Mouse (Mus musculus) gastrocnemius, postnatal 4 days (tissue): ENCODE data around the gene Nxf7. TPM values are rescaled to one million over a fixed set of nuclear protein-coding genes. Genes with fewer than 3 reads are reported as not detected.
A peak's percentile ranks its signal among the peaks of the same experiment; 100 is the strongest.
"Not testable (repeated sequence)": the region's sequence is repeated elsewhere in the genome, so short reads cannot be mapped to it uniquely, and the experiment has no call there.

ENCODE experiments used
- DNase-seq, 2 experiments: peaks; one replicate each; pipeline ENCODE4 v3.0.0; 2021 to 2022; ENCODE audit warnings: low spot score in 2 of 2, mixed read lengths in 2 of 2
- long read RNA-seq, 2 experiments: library from polyadenylated mRNA; stranded (forward); transcript quantifications; one replicate each; pipeline ENCODE4 v2.0.0; 2021
- total RNA-seq, 2 experiments: library from RNA; stranded (reverse); gene quantifications; 2 replicates each; pipeline ENCODE4 v1.2.3; 2021

Gene Nxf7
- under 1 TPM in 1 of 2 experiments, not detected in 1; 0.67 TPM for total RNA-seq
- long read RNA-seq, experiment 1, result 0 reads
- long read RNA-seq, experiment 2, result 0 reads

DNA sequence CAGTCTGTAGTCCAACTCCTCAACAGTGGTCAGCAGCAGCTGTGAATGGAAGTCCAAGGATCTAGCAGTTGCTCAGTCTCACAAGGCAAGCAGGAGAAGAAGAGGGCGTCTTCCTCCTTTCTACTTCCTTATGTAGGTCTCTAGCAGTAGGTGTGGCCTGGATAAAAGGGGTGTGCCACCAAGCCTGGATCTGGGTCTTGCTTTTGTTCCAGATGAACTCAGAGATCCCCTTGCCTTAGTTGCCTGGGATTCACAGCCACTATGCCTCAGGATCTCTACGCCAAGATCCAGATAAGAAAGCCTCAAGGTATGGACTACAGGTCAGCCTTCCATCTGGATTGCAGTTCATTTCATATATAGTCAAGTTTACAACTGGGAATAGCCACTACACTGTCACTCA, at the start of gene Nxf7:
Gene Nxf7, minus strand, starts transcription at position 101 of the 400 bp plus-strand sequence.
- no peak for DNase-seq

DNA sequence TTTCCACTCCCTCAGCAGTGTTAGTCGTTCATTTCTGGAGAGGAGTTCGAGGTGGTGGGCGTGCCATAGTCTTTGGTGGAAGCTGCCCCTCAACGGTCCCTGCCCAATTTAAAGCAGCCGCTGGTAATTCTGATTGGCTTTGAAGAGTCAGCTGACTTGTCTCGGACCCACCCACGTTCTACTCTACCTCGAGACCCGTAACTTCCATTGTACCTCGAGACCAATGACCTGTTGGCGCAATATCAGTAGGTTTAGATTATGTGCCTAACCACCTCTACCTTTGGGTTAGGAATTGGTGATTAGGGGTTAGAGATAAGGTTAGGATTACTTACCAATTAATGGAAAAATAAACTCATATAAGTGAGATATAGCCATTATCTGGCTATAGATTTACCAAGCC, 29.0 kb upstream of the Nxf7 start, which contains the start of gene Prame:
Gene Prame, minus strand, starts transcription at position 101 of the 400 bp plus-strand sequence.
- DNase-seq, result no peak

DNA sequence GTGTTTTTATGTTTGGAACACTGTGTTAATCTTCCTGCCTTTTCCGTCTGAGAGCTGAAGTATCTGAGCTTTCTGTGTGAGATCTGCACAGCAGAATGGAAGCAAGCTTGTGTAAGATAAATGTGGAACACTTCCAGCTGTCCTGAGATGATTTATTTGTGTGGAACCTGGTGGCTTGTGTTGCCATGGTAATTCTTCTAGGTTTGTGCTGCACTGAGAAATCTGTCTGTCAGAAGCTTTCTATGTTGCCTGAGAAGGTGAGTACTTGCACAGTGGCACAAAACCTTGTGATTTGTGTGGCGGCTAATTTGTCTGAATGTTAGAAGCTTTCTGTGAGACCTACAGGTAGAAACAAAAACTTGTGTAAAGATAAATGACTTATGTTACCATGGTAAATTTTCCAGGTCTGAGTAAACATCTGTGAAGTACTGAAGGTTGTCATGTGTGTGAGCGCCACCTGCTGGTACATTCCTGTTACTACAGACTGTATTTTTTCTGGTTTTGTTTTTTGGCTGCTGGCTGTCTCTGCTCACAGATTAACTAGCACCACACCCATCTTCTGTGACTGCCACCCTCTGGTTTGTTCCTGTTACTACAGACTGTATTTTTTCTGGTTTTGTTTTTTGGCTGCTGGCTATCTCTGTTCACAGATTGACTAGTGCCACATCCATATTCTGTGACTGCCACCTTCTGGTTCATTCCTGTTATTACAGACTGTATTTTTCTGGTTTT, 2.9 kb upstream of the Nxf7 start:
- DNase-seq, result not testable (repeated sequence)

DNA sequence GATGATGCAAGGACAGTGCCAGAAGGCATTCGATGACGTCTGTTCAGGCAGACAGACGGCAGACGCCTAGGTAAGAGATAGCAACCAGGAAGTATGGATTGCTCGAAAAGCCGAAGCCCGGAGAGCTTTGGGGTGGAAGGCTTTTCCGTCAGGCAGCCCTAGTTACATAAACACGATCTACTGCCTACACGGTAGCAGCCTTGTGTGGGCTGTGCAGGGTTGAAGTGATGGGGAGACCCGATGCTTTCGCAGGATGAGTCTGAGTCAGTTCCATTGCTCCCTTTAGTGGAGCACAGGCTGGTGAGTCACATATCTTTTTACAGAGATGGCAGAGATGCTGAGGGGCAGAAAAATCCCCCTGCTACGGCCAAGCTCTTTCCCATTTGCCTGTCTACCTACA, 481 bp downstream of the Nxf7 start:
- no peak for DNase-seq

DNA sequence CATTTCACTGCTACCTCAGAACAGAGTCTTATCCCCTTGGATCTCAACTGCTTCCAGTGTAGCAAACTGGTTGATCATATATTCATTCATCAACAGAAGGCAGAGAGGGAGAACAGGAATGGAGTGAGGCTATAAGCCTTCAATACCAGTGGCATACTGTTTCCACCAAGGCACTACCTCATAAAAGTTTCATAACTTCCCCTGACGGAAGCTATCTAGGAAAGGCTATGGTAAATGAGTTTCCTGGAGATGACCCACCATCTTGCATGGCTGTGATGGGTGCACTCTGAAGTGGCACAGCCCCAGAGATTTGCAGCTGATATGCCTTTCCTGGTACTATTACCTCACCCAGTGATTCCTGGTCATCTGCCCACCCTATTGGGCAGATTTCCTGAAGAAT, 22.2 kb downstream of the Nxf7 start:
- no peak for DNase-seq

DNA sequence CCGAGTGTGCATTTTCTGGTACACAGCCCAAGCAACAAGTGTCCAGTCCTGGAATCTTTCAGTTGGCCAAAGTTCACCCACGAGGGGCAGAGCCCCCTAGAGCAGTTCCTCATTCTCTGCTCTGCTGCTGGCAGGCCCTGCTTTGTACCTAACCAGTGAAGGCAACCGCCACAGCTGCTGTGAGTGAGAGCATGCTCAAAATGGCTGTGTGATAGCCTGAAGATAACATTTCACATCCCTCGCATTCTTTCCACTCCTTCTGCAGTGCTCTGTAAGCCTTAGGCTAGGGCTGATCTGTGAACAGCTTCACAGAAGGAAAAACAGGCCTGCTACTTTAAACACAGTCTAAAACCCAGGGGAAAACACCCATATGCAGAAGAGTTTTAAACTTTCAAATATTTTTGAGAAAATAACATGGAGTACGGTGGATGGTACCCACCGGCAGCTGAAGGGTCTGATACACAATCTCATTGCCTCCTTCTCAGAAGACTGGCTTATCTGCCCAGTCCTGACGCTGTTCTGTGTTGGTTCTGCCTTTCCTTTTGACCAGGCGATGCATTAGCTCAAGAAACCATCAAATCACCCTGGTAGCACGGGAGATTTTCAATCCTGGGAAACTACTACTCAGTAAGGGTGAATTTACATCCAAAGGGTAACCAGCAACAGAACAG, 23.5 kb downstream of the Nxf7 start:
- DNase-seq, result not testable (repeated sequence)

DNA sequence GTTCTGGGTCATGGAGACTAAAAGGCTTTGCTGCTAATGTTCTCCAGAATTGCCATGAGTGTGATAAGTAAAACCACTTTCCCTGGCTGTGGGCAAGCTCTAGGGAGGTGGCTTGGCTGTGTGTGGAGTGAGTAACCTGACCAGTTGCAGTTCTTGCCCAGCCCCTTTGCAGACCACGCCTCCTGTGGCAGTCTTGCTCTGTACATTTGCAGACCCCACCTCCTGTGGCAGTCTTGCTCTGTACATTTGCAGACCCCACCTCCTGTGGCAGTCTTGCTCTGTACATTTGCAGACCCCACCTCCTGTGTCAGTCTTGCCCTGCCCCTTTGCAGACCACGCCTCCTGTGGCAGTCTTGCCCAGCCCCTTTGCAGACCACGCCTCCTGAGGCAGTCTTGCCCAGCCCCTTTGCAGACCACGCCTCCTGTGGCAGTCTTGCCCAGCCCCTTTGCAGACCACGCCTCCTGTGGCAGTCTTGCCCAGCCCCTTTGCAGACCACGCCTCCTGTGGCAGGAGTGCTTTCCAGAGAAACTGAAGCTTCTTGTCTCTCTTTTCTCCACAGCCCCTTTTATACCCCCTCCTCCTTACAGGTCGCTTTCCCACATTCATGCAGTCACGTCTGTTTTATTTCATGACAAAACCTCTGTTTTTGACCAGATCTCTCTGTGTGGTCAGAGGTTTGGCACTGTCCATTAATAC, 24.2 kb downstream of the Nxf7 start:
- DNase-seq, result not testable (repeated sequence)

DNA sequence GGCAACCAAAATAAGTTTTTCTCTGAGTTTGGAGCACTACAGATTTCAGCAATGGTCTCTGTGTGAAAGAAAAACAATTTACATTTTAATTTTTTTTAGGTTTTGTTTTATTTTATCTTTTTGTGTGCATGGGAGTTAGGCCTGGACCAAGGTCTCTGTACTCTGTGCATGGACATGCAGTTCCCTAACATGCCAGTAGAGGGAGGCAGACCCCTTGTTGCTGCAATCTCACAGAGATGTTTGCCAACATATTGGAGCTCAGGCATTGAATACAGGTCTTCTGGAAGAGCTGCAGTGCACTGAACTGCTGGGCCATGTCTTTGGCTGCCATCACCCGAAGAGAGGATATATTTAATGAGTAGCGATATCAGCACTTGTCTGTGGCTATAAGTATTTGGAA, 29.1 kb downstream of the Nxf7 start:
- DNase-seq, result peak in 1 of 2 experiments; percentile 43

DNA sequence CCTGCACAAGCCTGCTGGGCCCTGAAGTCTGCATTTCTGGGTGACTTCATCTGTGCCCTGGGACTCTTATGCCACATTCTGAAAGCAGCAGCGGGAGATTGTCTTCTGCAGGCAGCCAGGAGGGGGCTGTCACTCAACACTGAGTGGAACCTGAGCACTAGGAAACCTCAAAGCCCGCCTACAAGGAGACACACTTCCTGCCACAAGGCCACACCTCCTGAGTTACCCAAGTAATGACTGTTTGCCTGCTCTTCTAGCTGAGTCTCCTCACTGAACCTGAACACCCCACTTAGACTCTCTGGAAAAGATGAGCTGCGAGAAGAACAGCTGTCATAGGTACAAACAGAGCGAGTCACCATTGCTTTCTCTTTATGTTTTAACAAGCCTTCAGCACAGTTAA, 33.6 kb downstream of the Nxf7 start:
- not testable (repeated sequence) for DNase-seq

DNA sequence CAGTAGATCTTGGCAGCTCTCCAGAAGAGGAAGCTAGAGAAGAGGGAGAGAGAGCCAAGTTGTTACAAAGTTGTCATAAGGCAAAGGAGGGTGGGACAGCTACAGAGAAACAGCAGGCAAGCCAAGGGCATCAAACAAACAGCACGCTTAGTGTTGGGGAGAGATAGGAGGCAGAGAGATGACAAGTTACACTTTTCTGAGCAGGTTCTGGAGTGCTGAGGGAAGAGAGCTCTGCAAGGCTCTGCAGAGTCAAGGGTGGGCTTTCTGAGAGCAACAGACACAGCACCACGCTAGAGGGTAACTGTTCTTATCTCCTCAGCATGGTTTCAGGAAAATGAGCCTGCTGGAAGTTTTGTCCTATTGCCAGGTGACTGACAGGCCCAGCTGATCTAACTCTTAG, 35.7 kb downstream of the Nxf7 start:
- no peak for DNase-seq

DNA sequence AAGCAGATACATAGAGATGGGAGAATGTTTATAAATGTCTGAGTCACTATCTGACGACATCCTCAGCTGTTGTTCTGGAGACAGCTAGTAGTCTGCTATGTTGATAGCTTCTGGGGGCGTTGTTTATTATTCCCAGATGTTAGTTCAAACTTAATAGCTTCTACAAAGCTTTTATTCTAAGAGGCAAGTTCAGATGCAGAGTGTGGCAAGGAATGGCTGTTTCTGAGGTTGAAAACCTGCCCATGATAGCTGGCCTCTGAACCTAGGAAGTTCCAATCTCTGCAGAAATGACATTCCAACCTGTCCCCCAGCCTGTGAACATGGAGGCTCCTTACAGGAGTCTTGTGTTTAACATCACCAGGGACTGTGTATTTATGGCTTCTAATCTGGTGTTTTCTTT, 36.9 kb downstream of the Nxf7 start:
- DNase-seq, result not testable (repeated sequence)

DNA sequence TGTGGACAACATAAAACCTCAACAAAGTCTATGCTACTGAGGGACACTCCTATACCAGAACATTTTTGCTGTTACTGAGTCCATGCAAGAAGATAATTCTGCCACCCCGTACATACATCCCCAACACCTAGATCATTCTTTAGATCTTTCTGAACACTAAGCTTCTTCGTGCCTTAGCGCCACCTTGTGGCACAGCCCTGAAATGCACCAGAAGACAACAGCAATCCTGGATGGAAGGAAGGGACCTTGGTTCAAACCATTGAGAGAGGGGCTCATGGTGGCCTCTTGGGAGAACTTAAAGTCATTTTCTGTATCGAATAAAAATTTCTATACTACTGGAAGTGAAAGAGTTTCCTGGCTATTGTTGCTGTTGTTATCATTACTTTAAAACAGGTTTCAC, 37.6 kb downstream of the Nxf7 start:
- DNase-seq, result peak in 1 of 2 experiments; percentile 24

DNA sequence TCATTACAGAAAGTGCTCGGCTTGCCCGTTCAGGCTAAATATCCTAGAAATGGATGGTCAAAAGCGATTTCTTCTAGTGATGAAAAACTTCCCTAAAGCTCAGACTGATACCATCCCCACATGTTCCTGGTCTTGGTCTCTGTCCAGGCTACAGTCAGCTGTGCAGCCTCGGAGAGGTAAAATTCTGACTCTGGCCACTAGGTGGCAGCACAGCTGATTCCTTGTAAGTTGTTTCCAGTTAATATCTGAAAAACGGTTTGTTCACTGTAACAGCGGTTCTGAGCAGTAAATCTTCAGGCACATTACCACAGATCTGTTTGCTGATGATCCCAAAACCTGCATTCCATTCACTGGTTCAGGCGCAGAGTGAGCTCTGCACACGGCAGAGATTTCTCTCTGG, 38.9 kb downstream of the Nxf7 start:
- peak in 1 of 2 experiments; percentile 20 for DNase-seq

Other genes with a start within 250 kb of the Nxf7 start
- gene Gm5128, start 225.5 kb downstream of the Nxf7 start, total RNA-seq, result not detected
- not detected for gene Gm7903, start 164.9 kb downstream of the Nxf7 start, total RNA-seq
- gene AV320801, start 104.2 kb downstream of the Nxf7 start, total RNA-seq, result not detected
- not detected for gene Prame, start 28.9 kb upstream of the Nxf7 start, total RNA-seq
- not detected for gene Tcp11x2, start 95.0 kb upstream of the Nxf7 start, total RNA-seq
- gene Tmsb15a, start 126.5 kb upstream of the Nxf7 start, total RNA-seq, result not detected
- gene Armcx5, start 144.0 kb upstream of the Nxf7 start, total RNA-seq, result 1 to 10 TPM; 9.1 to 9.7 TPM
- 10 to 100 TPM; 58.5 to 68.3 TPM for gene Gprasp1, start 144.0 kb upstream of the Nxf7 start, total RNA-seq
- gene Bhlhb9, start 198.8 kb upstream of the Nxf7 start, total RNA-seq, result 10 to 100 TPM; 33.0 to 40.2 TPM
- gene Gprasp2, start 240.3 kb upstream of the Nxf7 start, total RNA-seq, result 10 to 100 TPM; 16.4 to 21.1 TPM